Mouse (Mus musculus) C2C12 (cell line): ENCODE results near the gene Scaf11.

ENCODE experiments used
- CTCF ChIP-seq: IDR thresholded peaks from one replicate; pipeline ENCODE4 v1.5.1; 2011; ENCODE audit not compliant: control insufficient read depth, insufficient read depth, insufficient read length
- FOSL1 ChIP-seq: IDR thresholded peaks from one replicate; pipeline ENCODE4 v1.8.0; 2011; ENCODE audit warnings: mild to moderate bottlenecking, low read length; ENCODE audit not compliant: poor library complexity, insufficient read depth, severe bottlenecking
- MAX ChIP-seq: IDR thresholded peaks from one replicate; pipeline ENCODE4 v1.6.1; 2011; ENCODE audit warnings: mild to moderate bottlenecking, control low read depth
- MYOD1 ChIP-seq: IDR thresholded peaks from one replicate; pipeline ENCODE4 v1.6.1; 2011; ENCODE audit warnings: low read depth; ENCODE audit not compliant: control insufficient read depth, insufficient read length
- USF1 ChIP-seq: IDR thresholded peaks from one replicate; pipeline ENCODE4 v1.6.1; 2011; ENCODE audit warnings: low read depth, mild to moderate bottlenecking, control low read depth, moderate library complexity

DNA sequence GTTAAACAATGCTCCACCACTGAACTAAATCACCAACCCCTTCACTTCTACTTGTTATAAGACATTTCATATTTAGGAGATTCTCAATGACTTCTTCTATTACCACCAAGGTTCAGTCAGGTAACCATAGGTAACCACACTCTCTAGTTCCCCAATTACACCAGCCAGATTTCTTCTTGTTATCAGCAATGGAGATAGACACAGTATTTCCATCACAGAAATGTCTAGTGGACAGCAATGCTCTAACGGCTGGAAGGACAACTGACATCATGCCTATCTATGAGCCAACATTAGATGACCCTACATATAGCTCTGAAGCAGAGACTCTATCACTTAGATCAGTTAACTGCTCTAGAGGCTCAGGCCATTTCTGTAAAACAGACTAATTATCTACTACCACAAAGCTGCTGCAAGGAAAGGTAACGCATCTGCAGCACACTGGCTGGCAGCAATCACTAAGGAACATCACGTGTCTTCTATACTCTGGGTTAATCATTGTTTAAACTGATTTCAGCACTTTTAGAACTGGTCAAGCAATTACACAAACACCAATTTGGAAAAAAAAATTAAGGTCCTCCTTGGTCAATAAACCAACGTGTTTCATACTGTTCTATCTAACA is 4.9 kb downstream of the Scaf11 start:
- no peak for TF ChIP-seq CTCF
- no peak for TF ChIP-seq USF1
- no peak for TF ChIP-seq MYOD1
- TF ChIP-seq MAX = no peak
- TF ChIP-seq FOSL1 = no peak
